Mouse (Mus musculus): Measurements from ENCODE around the gene Nfam1. TPM values are rescaled to one million over a fixed set of nuclear protein-coding genes. Genes with fewer than 3 reads are reported as not detected.

Nfam1 gene
- polyA plus RNA-seq, 1 experiment = 19.3 TPM

DNA sequence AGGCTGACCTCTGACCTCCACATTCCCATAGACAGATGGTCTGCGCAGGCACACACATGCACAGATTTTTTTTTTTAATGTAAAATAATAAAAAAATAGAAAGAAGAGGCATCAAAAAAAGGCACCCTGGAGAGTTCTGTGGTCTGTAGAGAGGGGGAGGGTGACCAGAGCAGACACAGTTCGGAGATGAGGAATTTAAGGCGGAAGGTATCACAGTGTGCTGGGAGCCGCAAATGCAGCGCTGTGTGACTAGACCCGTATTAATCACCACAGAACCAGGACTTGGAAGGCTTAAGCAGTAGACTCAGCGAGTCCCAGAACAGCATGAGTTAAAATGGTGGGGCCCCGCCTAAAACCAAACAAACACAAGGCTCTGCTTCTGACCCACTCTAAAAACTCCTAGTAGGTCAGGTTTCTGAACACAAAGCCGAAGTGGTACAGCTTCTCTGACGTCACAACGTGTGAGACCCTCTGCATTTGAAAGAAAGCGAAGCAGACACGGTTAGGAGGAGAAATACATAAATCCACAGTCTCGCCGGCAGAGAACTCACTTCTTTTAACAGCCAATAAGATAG lies 25.7 kb downstream of the Nfam1 start:
- TF ChIP-seq CTCF (IDR thresholded peaks at IDR 0.05; ENCODE audit: insufficient read depth, low read length) (no peak), POLR2A (IDR thresholded peaks at IDR 0.05; ENCODE audit: borderline replicate concordance, extremely low read depth, low read depth, low read length) (no peak)
- no peak overlapping the region for H3K4me3 ChIP-seq (replicated peaks; ENCODE audit: extremely low read depth, low read depth, low read length)
- WGBS = 49% methylated on average over 15 of the region's 15 CpGs
- H3K4me1 ChIP-seq (ENCODE audit: control insufficient read depth, insufficient read depth, low read length) = no peaks in the 10 kb centered on the region
- no peak for DNase-seq

- Histone ChIP-seq H3K4me1 (ENCODE audit: control insufficient read depth, insufficient read depth, low read length) (no peaks in the 10 kb centered on the region), H3K4me3 (replicated peaks; ENCODE audit: extremely low read depth, low read depth, low read length) (no peak overlapping the region)
- DNase-seq = no peak
- TF ChIP-seq CTCF (IDR thresholded peaks at IDR 0.05; ENCODE audit: insufficient read depth, low read length) (no peak), POLR2A (IDR thresholded peaks at IDR 0.05; ENCODE audit: borderline replicate concordance, extremely low read depth, low read depth, low read length) (no peak)
- 59% methylated on average over 12 of the region's 12 CpGs for WGBS
These were observed 30.2 kb downstream of the Nfam1 start for GRCm38 (mm10) chr15:83002665-83003548.

- H3K4me3 ChIP-seq (replicated peaks; ENCODE audit: extremely low read depth, low read depth, low read length) = no peak overlapping the region
- no peak for DNase-seq
- TF ChIP-seq POLR2A (IDR thresholded peaks at IDR 0.05; ENCODE audit: borderline replicate concordance, extremely low read depth, low read depth, low read length) (no peak), CTCF (IDR thresholded peaks at IDR 0.05; ENCODE audit: insufficient read depth, low read length) (no peak)
- 77% methylated on average over 6 of the region's 6 CpGs for WGBS
- no peaks in the 10 kb centered on the region for H3K4me1 ChIP-seq (ENCODE audit: control insufficient read depth, insufficient read depth, low read length)
These were observed 34.3 kb downstream of the Nfam1 start for GRCm38 (mm10) chr15:82998811-82999221.

DNA sequence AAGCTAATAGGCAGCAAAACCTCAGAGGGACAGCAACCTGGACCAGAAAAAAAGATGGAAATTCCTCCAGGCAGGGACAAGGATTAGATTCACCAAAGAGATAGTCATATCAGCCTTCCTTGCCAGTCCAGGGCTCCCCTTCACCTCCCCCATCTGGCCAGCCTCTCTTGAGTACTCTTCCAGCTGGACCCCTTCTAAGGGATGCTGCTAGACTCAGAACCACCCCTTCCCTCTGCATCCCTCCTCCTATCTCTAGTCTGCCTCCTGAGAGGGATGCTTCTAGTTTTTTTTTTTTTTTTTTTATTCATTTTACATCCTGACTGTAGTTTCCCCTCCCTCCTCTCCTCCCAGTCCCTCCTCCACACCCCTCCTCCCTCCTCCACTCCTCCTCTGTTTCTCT lies 36.7 kb downstream of the Nfam1 start:
- no peak for TF ChIP-seq POLR2A (IDR thresholded peaks at IDR 0.05; ENCODE audit: borderline replicate concordance, extremely low read depth, low read depth, low read length)
- no peak for TF ChIP-seq CTCF (IDR thresholded peaks at IDR 0.05; ENCODE audit: insufficient read depth, low read length)
- Histone ChIP-seq H3K4me3 (replicated peaks; ENCODE audit: extremely low read depth, low read depth, low read length) (no peak overlapping the region), H3K4me1 (ENCODE audit: control insufficient read depth, insufficient read depth, low read length) (no peaks in the 10 kb centered on the region)
- no peak for DNase-seq

GRCm38 (mm10) chr15:82995239-82995638 lies 37.9 kb downstream of the Nfam1 start:
- 66% methylated on average over 7 of the region's 7 CpGs for WGBS
- TF ChIP-seq CTCF (IDR thresholded peaks at IDR 0.05; ENCODE audit: insufficient read depth, low read length) = no peak
- TF ChIP-seq POLR2A (IDR thresholded peaks at IDR 0.05; ENCODE audit: borderline replicate concordance, extremely low read depth, low read depth, low read length) = no peak
- DNase-seq = no peak
- H3K4me3 ChIP-seq (replicated peaks; ENCODE audit: extremely low read depth, low read depth, low read length) = no peak overlapping the region
- H3K4me1 ChIP-seq (ENCODE audit: control insufficient read depth, insufficient read depth, low read length) = no peaks in the 10 kb centered on the region

- H3K4me1 ChIP-seq (ENCODE audit: control insufficient read depth, insufficient read depth, low read length) = 0 out of 2 replicates have a peak, but pooled peaks cover 2% of the 10 kb centered on the region
- TF ChIP-seq POLR2A (IDR thresholded peaks at IDR 0.05; ENCODE audit: borderline replicate concordance, extremely low read depth, low read depth, low read length) (no peak), CTCF (IDR thresholded peaks at IDR 0.05; ENCODE audit: insufficient read depth, low read length) (no peak)
- H3K4me3 ChIP-seq (replicated peaks; ENCODE audit: extremely low read depth, low read depth, low read length) = no peak overlapping the region
- 69% methylated on average over 9 of the region's 9 CpGs for whole genome bisulfite sequencing
- no peak for DNase-seq
These were observed 40.2 kb downstream of the Nfam1 start for GRCm38 (mm10) chr15:82992911-82993310.

DNA sequence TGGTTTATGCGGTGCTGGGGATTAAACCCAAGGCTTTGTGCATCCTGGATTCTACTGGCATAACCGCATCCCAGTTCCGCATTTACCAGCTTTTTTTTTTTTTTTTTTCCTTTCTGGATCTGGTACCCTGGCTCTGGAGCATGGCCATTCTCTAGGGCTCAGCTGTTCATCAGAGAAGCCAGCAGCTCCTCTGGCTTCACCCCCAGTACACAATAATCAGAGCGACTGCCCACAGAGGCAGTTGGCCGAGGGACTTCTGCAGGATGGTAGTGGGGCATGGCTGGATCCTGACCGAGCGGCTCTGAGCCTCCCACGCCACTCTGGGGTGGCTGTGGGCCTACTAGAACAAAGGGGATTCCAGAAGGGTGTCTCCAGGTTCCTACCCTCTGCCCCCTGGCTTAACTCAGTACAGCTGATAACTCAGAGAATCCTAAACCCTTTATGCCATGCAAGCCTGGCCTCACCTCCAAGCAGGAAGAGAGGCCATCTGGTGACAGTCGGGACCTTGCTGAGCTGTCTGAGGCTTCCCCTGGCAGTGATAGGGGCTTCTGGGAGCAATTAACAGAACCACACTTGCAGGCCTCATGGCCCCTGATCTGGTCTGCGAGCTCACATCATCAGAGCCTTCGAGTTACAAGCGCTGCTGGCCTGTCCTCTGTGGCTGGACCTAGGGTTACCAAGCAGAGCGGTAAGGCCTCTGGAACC lies 40.9 kb downstream of the Nfam1 start:
- peaks cover 2% of the 10 kb centered on the region; the same call in 1 of the 2 replicates for H3K4me1 ChIP-seq (ENCODE audit: control insufficient read depth, insufficient read depth, low read length)
- no peak for TF ChIP-seq POLR2A (IDR thresholded peaks at IDR 0.05; ENCODE audit: borderline replicate concordance, extremely low read depth, low read depth, low read length)
- no peak for TF ChIP-seq CTCF (IDR thresholded peaks at IDR 0.05; ENCODE audit: insufficient read depth, low read length)
- no peak for DNase-seq
- no peak overlapping the region for H3K4me3 ChIP-seq (replicated peaks; ENCODE audit: extremely low read depth, low read depth, low read length)
- 80% methylated on average over 13 of the region's 13 CpGs for WGBS

DNA sequence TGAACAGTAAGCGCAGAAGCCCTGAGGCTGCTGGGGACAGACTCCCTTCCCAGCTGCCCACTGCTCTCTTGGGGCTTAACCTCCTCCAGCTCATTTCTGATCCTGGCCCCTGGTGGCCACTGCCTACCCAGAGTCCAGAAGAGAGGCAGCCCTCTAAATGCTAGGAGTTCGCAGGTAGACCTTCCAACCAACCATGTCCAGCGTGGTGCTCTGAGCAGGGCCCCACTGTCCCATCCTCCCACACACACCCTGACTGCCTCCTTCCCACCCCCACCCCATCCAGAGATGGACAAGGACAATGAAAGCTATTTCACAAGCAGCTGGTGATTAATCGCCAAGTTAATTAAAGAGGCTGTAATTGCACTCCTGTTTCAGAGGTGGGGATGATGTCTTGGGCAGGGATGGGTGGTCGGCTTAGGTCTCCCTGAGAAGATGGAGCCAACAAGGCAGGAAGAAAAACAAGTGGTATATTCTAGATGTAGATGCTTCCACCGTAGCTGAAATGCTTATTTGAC lies 43.9 kb downstream of the Nfam1 start:
- Histone ChIP-seq H3K4me1 (ENCODE audit: control insufficient read depth, insufficient read depth, low read length) (peaks cover 2% of the 10 kb centered on the region; the same call in 1 of the 2 replicates), H3K4me3 (replicated peaks; ENCODE audit: extremely low read depth, low read depth, low read length) (no peak overlapping the region)
- DNase-seq = no peak
- TF ChIP-seq POLR2A (IDR thresholded peaks at IDR 0.05; ENCODE audit: borderline replicate concordance, extremely low read depth, low read depth, low read length) (no peak), CTCF (IDR thresholded peaks at IDR 0.05; ENCODE audit: insufficient read depth, low read length) (no peak)
- 73% methylated on average over 6 of the region's 6 CpGs for WGBS

- peak within 1 kb of the TSS; percentile 48 for H3K4me3 ChIP-seq (replicated peaks; ENCODE audit: extremely low read depth, low read depth, low read length)
- under 1% methylated on average over 20 of the region's 20 CpGs for WGBS
- peaks cover 2% of the 10 kb centered on the region; the same call in 1 of the 2 replicates for H3K4me1 ChIP-seq (ENCODE audit: control insufficient read depth, insufficient read depth, low read length)
- peak; percentile 94 for DNase-seq
- TF ChIP-seq POLR2A (IDR thresholded peaks at IDR 0.05; ENCODE audit: borderline replicate concordance, extremely low read depth, low read depth, low read length) = no peak
- TF ChIP-seq CTCF (IDR thresholded peaks at IDR 0.05; ENCODE audit: insufficient read depth, low read length) = no peak
These were observed 45.4 kb downstream of the Nfam1 start, which contains the start of gene Tcf20 for GRCm38 (mm10) chr15:82987732-82988112. Gene Tcf20, minus strand, starts transcription at chr15:82987872.
